Mouse (Mus musculus): ENCODE measurements around the gene Tbl1xr1. TPM values are rescaled to one million over a fixed set of nuclear protein-coding genes. Genes with fewer than 3 reads are reported as not detected.

Tbl1xr1 gene
- polyA plus RNA-seq, 1 experiment from 2014 or later, result 10.2 TPM

GRCm38 (mm10) chr3:22171526-22171925 lies 95.1 kb downstream of the Tbl1xr1 start:
- Histone ChIP-seq H3K36me3 (ENCODE audit: control insufficient read depth, insufficient read depth, low read length) (no peaks in the 10 kb centered on the region), H3K4me1 (ENCODE audit: control insufficient read depth, insufficient read depth, low read depth, low read length) (no peaks in the 10 kb centered on the region), H3K27ac (ENCODE audit: low read depth, low read length) (no peak overlapping the region), H3K9ac (ENCODE audit: low read depth, low read length) (no peak overlapping the region), H3K4me2 (ENCODE audit: low read length) (no peak overlapping the region), H3K27me3 (replicated peaks; ENCODE audit: control insufficient read depth, insufficient read depth, low read length) (no peaks in the 10 kb centered on the region), H3K4me3 (ENCODE audit: low read length) (no peak overlapping the region), H3K9me3 (ENCODE audit: control insufficient read depth, low read length) (no peaks in the 10 kb centered on the region)
- 89% methylated on average over 8 of the region's 8 CpGs for WGBS
- ATAC-seq, result no peak

GRCm38 (mm10) chr3:22172410-22172809 lies 96.0 kb downstream of the Tbl1xr1 start:
- Histone ChIP-seq H3K4me3 (ENCODE audit: low read length) (no peak overlapping the region), H3K27me3 (replicated peaks; ENCODE audit: control insufficient read depth, insufficient read depth, low read length) (no peaks in the 10 kb centered on the region), H3K9me3 (ENCODE audit: control insufficient read depth, low read length) (no peaks in the 10 kb centered on the region), H3K27ac (ENCODE audit: low read depth, low read length) (no peak overlapping the region), H3K36me3 (ENCODE audit: control insufficient read depth, insufficient read depth, low read length) (no peaks in the 10 kb centered on the region), H3K4me2 (ENCODE audit: low read length) (no peak overlapping the region), H3K4me1 (ENCODE audit: control insufficient read depth, insufficient read depth, low read depth, low read length) (no peaks in the 10 kb centered on the region), H3K9ac (ENCODE audit: low read depth, low read length) (no peak overlapping the region)
- WGBS, result 73% methylated on average over 2 of the region's 2 CpGs
- no peak for ATAC-seq

DNA sequence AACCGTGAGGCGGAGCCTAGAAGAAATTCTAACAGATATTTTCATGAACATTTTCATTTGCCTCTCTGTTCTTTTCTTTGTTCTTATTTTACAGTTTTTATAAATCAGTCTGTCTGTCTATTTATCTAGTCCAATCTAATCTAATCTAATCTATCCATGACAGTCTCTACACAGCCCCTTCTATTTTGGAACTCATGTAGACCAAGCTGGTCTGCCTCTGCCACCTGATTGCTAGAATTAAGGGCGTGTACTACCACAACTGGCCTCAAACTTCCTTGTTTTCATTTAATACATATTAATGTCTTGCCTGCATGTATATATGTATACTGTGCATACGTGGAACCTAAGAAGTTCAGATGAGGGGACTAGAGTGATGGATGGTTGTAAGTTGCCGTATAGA lies 96.7 kb downstream of the Tbl1xr1 start:
- H3K9me3 ChIP-seq (ENCODE audit: control insufficient read depth, low read length), result no peaks in the 10 kb centered on the region
- no peaks in the 10 kb centered on the region for H3K27me3 ChIP-seq (replicated peaks; ENCODE audit: control insufficient read depth, insufficient read depth, low read length)
- no peak overlapping the region for H3K4me2 ChIP-seq (ENCODE audit: low read length)
- 86% methylated on average over 5 of the region's 5 CpGs for WGBS
- H3K4me1 ChIP-seq (ENCODE audit: control insufficient read depth, insufficient read depth, low read depth, low read length), result no peaks in the 10 kb centered on the region
- H3K36me3 ChIP-seq (ENCODE audit: control insufficient read depth, insufficient read depth, low read length), result no peaks in the 10 kb centered on the region
- no peak for ATAC-seq
- no peak overlapping the region for H3K27ac ChIP-seq (ENCODE audit: low read depth, low read length)
- H3K4me3 ChIP-seq (ENCODE audit: low read length), result no peak overlapping the region
- H3K9ac ChIP-seq (ENCODE audit: low read depth, low read length), result no peak overlapping the region

DNA sequence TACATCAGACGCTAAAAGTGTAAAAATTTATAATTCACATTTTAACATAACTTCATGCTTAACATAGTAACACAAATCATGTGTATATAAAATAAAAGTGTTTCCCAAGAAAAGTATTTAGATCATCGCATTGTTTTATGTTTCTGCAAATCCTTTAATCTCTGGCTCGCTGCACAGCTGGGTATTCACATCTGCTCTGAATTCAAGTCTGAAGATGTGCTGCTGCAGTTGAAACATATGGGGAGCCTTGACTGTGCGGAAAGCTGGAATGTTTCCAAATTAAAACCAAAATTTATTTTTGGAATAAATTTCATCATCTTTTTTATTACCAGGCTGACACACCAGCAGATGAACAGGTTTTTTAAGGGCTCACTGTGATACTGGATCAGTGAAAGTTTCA lies 97.8 kb downstream of the Tbl1xr1 start:
- Histone ChIP-seq H3K4me1 (ENCODE audit: control insufficient read depth, insufficient read depth, low read depth, low read length) (no peaks in the 10 kb centered on the region), H3K4me3 (ENCODE audit: low read length) (no peak overlapping the region), H3K27me3 (replicated peaks; ENCODE audit: control insufficient read depth, insufficient read depth, low read length) (no peaks in the 10 kb centered on the region), H3K27ac (ENCODE audit: low read depth, low read length) (no peak overlapping the region), H3K36me3 (ENCODE audit: control insufficient read depth, insufficient read depth, low read length) (no peaks in the 10 kb centered on the region), H3K4me2 (ENCODE audit: low read length) (no peak overlapping the region), H3K9me3 (ENCODE audit: control insufficient read depth, low read length) (no peaks in the 10 kb centered on the region), H3K9ac (ENCODE audit: low read depth, low read length) (no peak overlapping the region)
- no peak for ATAC-seq
- WGBS, result 84% methylated on average over 4 of the region's 4 CpGs

DNA sequence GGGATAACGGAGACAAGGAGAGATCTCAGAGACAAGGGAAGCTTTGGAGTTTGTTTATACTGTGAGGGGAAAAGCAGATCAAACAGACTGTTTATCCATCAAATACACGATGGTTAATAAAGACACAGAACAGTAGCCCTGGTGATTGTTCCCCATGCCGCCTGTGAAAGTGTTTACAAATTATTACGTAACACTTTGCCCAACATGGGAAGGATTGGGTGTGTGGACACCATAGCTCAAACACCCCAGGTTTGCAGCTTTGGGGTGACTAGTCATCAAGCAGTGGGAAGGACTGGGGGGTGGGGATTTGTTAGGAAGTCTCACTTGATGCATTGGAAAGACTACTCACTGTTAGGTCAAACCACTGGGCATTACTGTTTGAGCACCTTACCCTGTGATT lies 103.6 kb downstream of the Tbl1xr1 start:
- Histone ChIP-seq H3K4me3 (ENCODE audit: low read length) (no peak overlapping the region), H3K27me3 (replicated peaks; ENCODE audit: control insufficient read depth, insufficient read depth, low read length) (no peaks in the 10 kb centered on the region), H3K4me1 (ENCODE audit: control insufficient read depth, insufficient read depth, low read depth, low read length) (no peaks in the 10 kb centered on the region), H3K27ac (ENCODE audit: low read depth, low read length) (no peak overlapping the region), H3K9me3 (ENCODE audit: control insufficient read depth, low read length) (no peaks in the 10 kb centered on the region), H3K4me2 (ENCODE audit: low read length) (no peak overlapping the region), H3K36me3 (ENCODE audit: control insufficient read depth, insufficient read depth, low read length) (no peaks in the 10 kb centered on the region), H3K9ac (ENCODE audit: low read depth, low read length) (no peak overlapping the region)
- ATAC-seq, result no peak
- 75% methylated on average over 4 of the region's 4 CpGs for WGBS

GRCm38 (mm10) chr3:22181026-22181425 lies 104.6 kb downstream of the Tbl1xr1 start:
- Histone ChIP-seq H3K4me1 (ENCODE audit: control insufficient read depth, insufficient read depth, low read depth, low read length) (no peaks in the 10 kb centered on the region), H3K4me2 (ENCODE audit: low read length) (no peak overlapping the region), H3K27me3 (replicated peaks; ENCODE audit: control insufficient read depth, insufficient read depth, low read length) (no peaks in the 10 kb centered on the region), H3K9ac (ENCODE audit: low read depth, low read length) (no peak overlapping the region), H3K9me3 (ENCODE audit: control insufficient read depth, low read length) (no peaks in the 10 kb centered on the region), H3K4me3 (ENCODE audit: low read length) (no peak overlapping the region), H3K27ac (ENCODE audit: low read depth, low read length) (no peak overlapping the region), H3K36me3 (ENCODE audit: control insufficient read depth, insufficient read depth, low read length) (no peaks in the 10 kb centered on the region)
- WGBS, result 95% methylated on average over 2 of the region's 2 CpGs
- ATAC-seq, result no peak

- no peak for ATAC-seq
- Histone ChIP-seq H3K27ac (ENCODE audit: low read depth, low read length) (no peak overlapping the region), H3K4me2 (ENCODE audit: low read length) (no peak overlapping the region), H3K9me3 (ENCODE audit: control insufficient read depth, low read length) (no peaks in the 10 kb centered on the region), H3K4me1 (ENCODE audit: control insufficient read depth, insufficient read depth, low read depth, low read length) (no peaks in the 10 kb centered on the region), H3K4me3 (ENCODE audit: low read length) (no peak overlapping the region), H3K36me3 (ENCODE audit: control insufficient read depth, insufficient read depth, low read length) (no peaks in the 10 kb centered on the region), H3K9ac (ENCODE audit: low read depth, low read length) (no peak overlapping the region), H3K27me3 (replicated peaks; ENCODE audit: control insufficient read depth, insufficient read depth, low read length) (no peaks in the 10 kb centered on the region)
- 94% methylated on average over 4 of the region's 4 CpGs for WGBS
Measured at GRCm38 (mm10) chr3:22185265-22185664, 108.8 kb downstream of the Tbl1xr1 start.

DNA sequence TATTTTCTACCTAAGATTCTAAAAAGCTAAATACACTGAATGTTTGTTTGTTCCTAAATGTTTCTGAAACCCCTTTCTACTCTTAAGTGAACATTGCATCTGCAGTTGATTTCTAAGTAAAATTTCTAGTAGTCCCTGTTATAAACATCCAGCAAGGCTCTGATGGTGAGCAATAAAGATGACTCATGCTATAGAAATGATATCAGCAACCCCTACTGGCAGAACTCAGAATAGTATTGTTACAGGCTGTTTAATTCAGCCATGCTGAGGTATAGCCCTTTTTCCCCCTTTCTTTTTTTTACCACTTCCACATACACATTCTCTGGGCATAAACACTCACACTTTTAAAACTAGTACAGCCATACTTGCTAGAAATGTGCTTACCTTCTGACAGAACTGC lies 114.0 kb downstream of the Tbl1xr1 start:
- H3K4me3 ChIP-seq (ENCODE audit: low read length), result no peak overlapping the region
- no peak overlapping the region for H3K27ac ChIP-seq (ENCODE audit: low read depth, low read length)
- H3K4me2 ChIP-seq (ENCODE audit: low read length), result no peak overlapping the region
- H3K9ac ChIP-seq (ENCODE audit: low read depth, low read length), result no peak overlapping the region
- peak; percentile 80; the same call in 1 of the 2 replicates for ATAC-seq
- H3K27me3 ChIP-seq (replicated peaks; ENCODE audit: control insufficient read depth, insufficient read depth, low read length), result no peaks in the 10 kb centered on the region
- no peaks in the 10 kb centered on the region for H3K9me3 ChIP-seq (ENCODE audit: control insufficient read depth, low read length)
- no peaks in the 10 kb centered on the region for H3K4me1 ChIP-seq (ENCODE audit: control insufficient read depth, insufficient read depth, low read depth, low read length)
- H3K36me3 ChIP-seq (ENCODE audit: control insufficient read depth, insufficient read depth, low read length), result peaks cover 2% of the 10 kb centered on the region; the same call in 1 of the 2 replicates

GRCm38 (mm10) chr3:22192931-22193330 lies 116.5 kb downstream of the Tbl1xr1 start:
- no peak overlapping the region for H3K4me2 ChIP-seq (ENCODE audit: low read length)
- H3K4me3 ChIP-seq (ENCODE audit: low read length), result no peak overlapping the region
- no peaks in the 10 kb centered on the region for H3K9me3 ChIP-seq (ENCODE audit: control insufficient read depth, low read length)
- 92% methylated on average over 5 of the region's 5 CpGs for WGBS
- no peaks in the 10 kb centered on the region for H3K27me3 ChIP-seq (replicated peaks; ENCODE audit: control insufficient read depth, insufficient read depth, low read length)
- no peak overlapping the region for H3K9ac ChIP-seq (ENCODE audit: low read depth, low read length)
- no peaks in the 10 kb centered on the region for H3K4me1 ChIP-seq (ENCODE audit: control insufficient read depth, insufficient read depth, low read depth, low read length)
- H3K36me3 ChIP-seq (ENCODE audit: control insufficient read depth, insufficient read depth, low read length), result peaks cover 4% of the 10 kb centered on the region; the same call in 1 of the 2 replicates
- no peak for ATAC-seq
- H3K27ac ChIP-seq (ENCODE audit: low read depth, low read length), result no peak overlapping the region
